ENCODE assay signal across 22 mouse cellular contexts in the genomic region with DNA sequence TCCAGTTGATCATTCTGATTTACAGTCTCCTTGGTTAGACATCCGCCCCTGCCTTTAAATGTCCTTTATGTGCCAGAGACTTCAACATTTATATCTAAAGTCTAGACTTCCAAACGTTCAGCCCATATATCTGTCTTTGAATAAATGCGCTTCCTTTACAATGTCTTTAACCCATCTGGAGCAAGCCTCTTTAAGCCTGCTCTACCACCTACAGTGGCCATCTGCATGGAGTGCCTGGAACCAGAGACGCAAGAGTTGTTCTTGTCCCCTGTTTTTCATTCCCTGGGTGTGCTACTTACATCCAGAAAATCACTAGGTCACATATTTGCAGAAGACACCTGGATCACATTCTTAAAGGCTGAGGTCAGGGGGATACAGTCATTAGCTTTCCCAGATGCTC. TPM values are rescaled to one million over a fixed set of nuclear protein-coding genes. Genes with fewer than 3 reads are reported as not detected.
DNase-seq lines count a peak whose midpoint lies in the region; ATAC-seq and TF ChIP-seq lines count a peak whose summit lies in the region.
"Had no signal": no experiment of that assay in that cellular context is flagged by ENCODE, and none has a peak within 500 bp of the region (broad histone marks: within the 10 kb centered on the region; RNA-seq: fewer than 3 reads in every experiment).

No protein-coding gene starts in this region.

- no peak overlapping the region for H3K27ac ChIP-seq in kidney, postnatal 0 days
- no peak overlapping the region for H3K27ac ChIP-seq in kidney, adult 2 months (ENCODE audit: insufficient read depth, low read depth, low read length)

- WGBS in kidney, postnatal 0 days, result 57% methylated on average over 4 of the region's 4 CpGs
- 60% methylated on average over 4 of the region's 4 CpGs for WGBS in kidney, adult 2 months

- peak; percentile 53; the same call in 1 of the 2 replicates for ATAC-seq in frontal cortex, adult (ENCODE audit: low TSS enrichment)
- ATAC-seq in kidney, postnatal 0 days (replicated peaks; ENCODE audit: low FRiP score, low read depth), result no peak
- ATAC-seq: activated CD4-positive, CD25-positive, alpha-beta regulatory T cell, adult 4 months; CD4-positive, CD25-positive, alpha-beta regulatory T cell, adult 4 months; Patski had no signal

- no peak for DNase-seq in frontal cortex, postnatal 10 days (ENCODE audit: low spot score in 2 of 2)
- peak; percentile 6 for DNase-seq in kidney, postnatal 0 days (ENCODE audit: low spot score)
- DNase-seq in kidney, adult 2 months, result no peak
- DNase-seq in brain, adult 2 months (ENCODE audit: low read depth, low spot score), result peak; percentile 56
- no peak for DNase-seq in lung, postnatal 10 days
- DNase-seq: adrenal gland, adult 2 months; adrenal gland, adult 8-10 months; adrenal gland, postnatal 10 days; adrenal gland, postnatal 14 days; adrenal gland, postnatal 25 days; adrenal gland, postnatal 36 days; B cell, adult 2 months; cerebellum, adult 11 months; cerebellum, adult 11-12 months; cerebellum, adult 18-20 months; cerebellum, adult 2 months had no signal

- H3K4me2 ChIP-seq in kidney, postnatal 0 days (ENCODE audit: low read length), result no peak overlapping the region

- no peaks in the 10 kb centered on the region for H3K36me3 ChIP-seq in kidney, postnatal 0 days (ENCODE audit: insufficient read depth, low read length)
- H3K36me3 ChIP-seq in kidney, adult 2 months (ENCODE audit: control insufficient read depth, insufficient read depth, low read length), result no peaks in the 10 kb centered on the region
- H3K36me3 ChIP-seq: G1E had no signal

- no peak overlapping the region for H3K4me3 ChIP-seq in kidney, postnatal 0 days (replicated peaks; ENCODE audit: low read depth, low read length)
- H3K4me3 ChIP-seq in kidney, adult 2 months (ENCODE audit: insufficient read depth, low read depth, low read length), result no peak overlapping the region

- no peak for TF ChIP-seq POLR2A in kidney, adult 2 months (IDR thresholded peaks at IDR 0.05; ENCODE audit: low read depth, low read length)

- no peaks in the 10 kb centered on the region for H3K4me1 ChIP-seq in kidney, postnatal 0 days (replicated peaks; ENCODE audit: insufficient read depth, low read length)
- no peaks in the 10 kb centered on the region for H3K4me1 ChIP-seq in kidney, adult 2 months (ENCODE audit: control insufficient read depth, insufficient read depth, low read length)

- H3K9ac ChIP-seq in kidney, postnatal 0 days (ENCODE audit: low read depth, low read length), result no peak overlapping the region

- TF ChIP-seq CTCF in kidney, postnatal 0 days (IDR thresholded peaks at IDR 0.05; ENCODE audit: low read depth), result no peak
- TF ChIP-seq CTCF in kidney, adult 2 months (conservative IDR thresholded peaks at IDR 0.05; ENCODE audit: insufficient read depth, insufficient read length, low read depth, low read length), result no peak

- H3K27me3 ChIP-seq in kidney, postnatal 0 days (ENCODE audit: insufficient read depth, low read length), result no peaks in the 10 kb centered on the region
- no peaks in the 10 kb centered on the region for H3K27me3 ChIP-seq in kidney, adult 2 months (replicated peaks; ENCODE audit: control insufficient read depth, insufficient read depth, low read length)
- H3K27me3 ChIP-seq: Patski had no signal

- no peaks in the 10 kb centered on the region for H3K9me3 ChIP-seq in kidney, postnatal 0 days (replicated peaks; ENCODE audit: low read length)

RNA-seq across cellular contexts. Expression of a gene that starts 44.4 kb away (rescaled TPM):
- 0.11 and 0.15 TPM in 2 replicates for polyA plus RNA-seq in kidney, postnatal 0 days (2015; fragmentation: Nextera tagmentation; extraction: Ambion mirVana)
- polyA plus RNA-seq in kidney, adult 2 months (2012; rRNA removed), result 0.08 TPM in 1 of 2 replicates, not detected in the other
- polyA plus RNA-seq: activated CD4-positive, CD25-positive, alpha-beta regulatory T cell, adult 4 months; adrenal gland, adult 2 months; C2C12; CD4-positive, CD25-positive, alpha-beta regulatory T cell, adult 4 months; G1E had no signal

RNA-seq across cellular contexts. Expression of a gene that starts 44.5 kb away (rescaled TPM):
- polyA plus RNA-seq in kidney, postnatal 0 days (2015; fragmentation: Nextera tagmentation; extraction: Ambion mirVana), result 0.86 and 0.89 TPM in 2 replicates
- 0.87 and 1.2 TPM in 2 replicates for polyA plus RNA-seq in kidney, adult 2 months (2012; rRNA removed)
- polyA plus RNA-seq: activated CD4-positive, CD25-positive, alpha-beta regulatory T cell, adult 4 months; C2C12; CD4-positive, CD25-positive, alpha-beta regulatory T cell, adult 4 months; G1E; Patski had no signal

RNA-seq across cellular contexts. Expression of a gene that starts 56.8 kb away (rescaled TPM):
- polyA plus RNA-seq in kidney, postnatal 0 days (2015; fragmentation: Nextera tagmentation; extraction: Ambion mirVana), result 1.5 and 1.7 TPM in 2 replicates
- polyA plus RNA-seq in kidney, adult 2 months (2012; rRNA removed), result 5.6 and 6.8 TPM in 2 replicates
- polyA plus RNA-seq: activated CD4-positive, CD25-positive, alpha-beta regulatory T cell, adult 4 months; C2C12; CD4-positive, CD25-positive, alpha-beta regulatory T cell, adult 4 months; G1E; Patski had no signal

Comparison
In these comparisons a context has a peak if more than half of its experiments do, and no peak if none do; other contexts are left out.
1. DNase-seq: peak in kidney, postnatal 0 days (single experiment) and brain, adult 2 months (single experiment); none in frontal cortex, postnatal 10 days (0 of 2), kidney, adult 2 months (single experiment) and lung, postnatal 10 days (single experiment).